Mouse (Mus musculus): ENCODE measurements around the gene Per3. TPM values are rescaled to one million over a fixed set of nuclear protein-coding genes. Genes with fewer than 3 reads are reported as not detected.
A peak's percentile ranks its signal among the peaks of the same experiment; 100 is the strongest.
"Not testable (repeated sequence)": the region's sequence is repeated elsewhere in the genome, so short reads cannot be mapped to it uniquely, and the experiment has no call there.

Gene Per3
- polyA plus RNA-seq, 1 experiment from 2014 or later = 5.2 TPM

DNA sequence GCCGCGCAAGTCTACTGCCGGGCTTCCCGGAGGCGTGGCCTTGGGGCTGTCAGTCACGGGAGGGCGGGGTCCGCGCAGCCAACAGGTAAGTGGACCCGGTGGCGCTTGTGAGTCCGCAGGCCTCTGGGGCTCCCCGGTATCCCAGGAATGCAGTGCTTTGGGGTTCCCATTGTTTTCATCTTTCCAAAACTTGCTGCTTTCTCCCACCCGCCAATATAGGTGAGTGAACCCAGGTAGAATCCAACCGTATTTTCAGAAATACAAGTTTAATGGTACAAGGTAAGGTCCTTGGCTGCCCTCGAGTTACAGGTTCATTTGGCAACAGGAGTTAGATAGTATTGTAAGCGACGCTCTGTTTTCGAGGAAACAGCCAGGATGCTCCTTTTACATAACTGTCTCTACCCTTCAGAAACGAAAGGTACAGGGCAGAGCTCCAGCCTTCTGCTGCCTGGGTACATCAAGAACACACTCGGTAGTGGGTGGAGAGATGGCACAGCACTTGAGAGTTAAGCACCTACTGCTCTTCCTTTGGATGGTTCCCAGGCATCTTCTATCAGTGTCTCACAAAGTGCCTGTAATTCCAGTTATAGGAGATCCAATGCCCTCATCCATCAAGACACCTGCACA lies 592 bp upstream of the Per3 start:
- peak overlapping the region; percentile 19; the same call in 1 of the 2 replicates for H3K9ac ChIP-seq (ENCODE audit: low read depth, low read length)
- H3K9me3 ChIP-seq (ENCODE audit: control insufficient read depth, low read length) = no peaks in the 10 kb centered on the region
- peak overlapping the region; percentile 93 for H3K4me2 ChIP-seq (replicated peaks; ENCODE audit: low read depth, low read length)
- DNase-seq (ENCODE audit: low spot score) (no peak), ATAC-seq (ENCODE audit: low FRiP score) (no peak)
- peaks cover 3% of the 10 kb centered on the region; the same call in 1 of the 2 replicates for H3K4me1 ChIP-seq (replicated peaks; ENCODE audit: control insufficient read depth, insufficient read depth, low read length)
- WGBS = 4% methylated on average over 20 of the region's 21 CpGs
- H3K27me3 ChIP-seq (ENCODE audit: control insufficient read depth, insufficient read depth, low read length) = no peaks in the 10 kb centered on the region
- H3K27ac ChIP-seq (ENCODE audit: low read depth, low read length) = no peak overlapping the region
- H3K36me3 ChIP-seq (ENCODE audit: control insufficient read depth, insufficient read depth, low read length) = 0 out of 2 replicates have a peak, but pooled peaks cover 3% of the 10 kb centered on the region
- H3K4me3 ChIP-seq (ENCODE audit: low read depth, low read length) = peak overlapping the region; percentile 44

DNA sequence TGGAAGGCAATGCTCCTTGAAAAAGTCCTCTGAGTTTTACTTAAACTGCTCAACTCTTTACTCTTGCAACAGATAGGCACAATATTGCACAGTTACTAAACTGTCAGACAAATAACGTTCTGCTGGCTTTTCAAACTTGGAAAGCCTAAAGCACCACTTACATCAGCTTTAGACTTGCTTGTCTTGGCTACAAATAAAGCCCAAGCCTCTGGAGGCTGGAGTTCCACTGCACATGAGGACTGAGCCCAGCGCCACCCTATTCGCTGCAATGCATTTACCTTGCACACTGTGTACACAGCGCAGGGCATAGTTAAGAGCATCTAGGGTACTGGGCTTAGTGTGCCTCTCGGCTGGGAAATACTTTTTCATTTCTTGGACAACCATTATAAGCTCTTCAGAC lies 1.2 kb downstream of the Per3 start:
- ATAC-seq (ENCODE audit: low FRiP score) = no peak

DNA sequence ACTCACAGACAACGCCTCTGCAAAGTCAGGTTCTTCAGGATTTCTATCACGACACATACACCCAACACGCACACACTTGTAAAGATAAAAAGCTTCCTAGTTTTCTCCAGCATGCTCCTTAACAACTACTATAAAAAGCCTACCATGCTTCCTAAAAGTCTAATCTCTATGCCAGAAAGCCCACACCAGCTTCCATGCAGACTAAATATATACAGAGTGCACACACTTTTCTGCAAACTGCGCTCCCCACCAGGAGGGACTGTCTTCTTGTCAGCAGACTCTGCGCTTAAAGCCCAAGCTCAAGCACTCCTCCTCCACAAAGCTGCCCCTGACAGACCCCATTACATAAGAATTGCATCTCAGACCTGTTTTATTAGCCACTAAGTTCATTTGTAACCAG lies 3.0 kb downstream of the Per3 start:
- Histone ChIP-seq H3K36me3 (ENCODE audit: control insufficient read depth, insufficient read depth, low read length) (no peaks in the 10 kb centered on the region), H3K27ac (ENCODE audit: low read depth, low read length) (no peak overlapping the region), H3K27me3 (ENCODE audit: control insufficient read depth, insufficient read depth, low read length) (no peaks in the 10 kb centered on the region), H3K9ac (ENCODE audit: low read depth, low read length) (no peak overlapping the region), H3K9me3 (ENCODE audit: control insufficient read depth, low read length) (no peaks in the 10 kb centered on the region), H3K4me2 (replicated peaks; ENCODE audit: low read depth, low read length) (no peak overlapping the region), H3K4me3 (ENCODE audit: low read depth, low read length) (no peak overlapping the region), H3K4me1 (replicated peaks; ENCODE audit: control insufficient read depth, insufficient read depth, low read length) (peaks cover 3% of the 10 kb centered on the region; the same call in 1 of the 2 replicates)
- DNase-seq (ENCODE audit: low spot score) = no peak
- ATAC-seq (ENCODE audit: low FRiP score) = no peak
- 92% methylated on average over 5 of the region's 5 CpGs for WGBS

More for the DNA sequence above, 1.2 kb downstream of the Per3 start:
- H3K9ac ChIP-seq (ENCODE audit: low read depth, low read length) = no peak overlapping the region
- no peak overlapping the region for H3K4me3 ChIP-seq (ENCODE audit: low read depth, low read length)
- H3K27ac ChIP-seq (ENCODE audit: low read depth, low read length) = no peak overlapping the region
- DNase-seq (ENCODE audit: low spot score) = peak; percentile 8
- H3K4me1 ChIP-seq (replicated peaks; ENCODE audit: control insufficient read depth, insufficient read depth, low read length) = peaks cover 3% of the 10 kb centered on the region; the same call in 1 of the 2 replicates
- H3K4me2 ChIP-seq (replicated peaks; ENCODE audit: low read depth, low read length) = no peak overlapping the region
- H3K9me3 ChIP-seq (ENCODE audit: control insufficient read depth, low read length) = no peaks in the 10 kb centered on the region
- 0 out of 2 replicates have a peak, but pooled peaks cover 3% of the 10 kb centered on the region for H3K36me3 ChIP-seq (ENCODE audit: control insufficient read depth, insufficient read depth, low read length)
- WGBS = 57% methylated on average over 5 of the region's 5 CpGs
- no peaks in the 10 kb centered on the region for H3K27me3 ChIP-seq (ENCODE audit: control insufficient read depth, insufficient read depth, low read length)

DNA sequence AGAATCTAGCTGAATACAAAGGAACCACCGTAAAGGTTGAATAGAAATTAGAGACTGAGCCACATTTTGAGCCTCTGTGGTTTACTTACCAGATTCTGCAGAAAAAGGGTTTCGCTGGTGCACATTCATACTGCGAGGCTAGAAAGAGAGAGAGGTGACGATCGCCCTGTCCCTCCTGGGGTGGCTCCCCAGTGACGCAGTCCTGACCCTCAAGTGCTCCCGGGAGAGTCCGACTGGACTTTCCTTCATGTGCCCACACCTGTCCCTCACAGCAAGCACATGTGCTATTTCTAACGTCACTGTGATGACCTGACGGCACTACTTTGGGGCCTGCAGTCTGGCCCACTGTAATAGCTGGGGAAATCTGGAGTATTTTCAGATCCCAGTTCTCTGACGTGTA lies 6.7 kb downstream of the Per3 start:
- WGBS = 92% methylated on average over 11 of the region's 11 CpGs
- no peak overlapping the region for H3K27ac ChIP-seq (ENCODE audit: low read depth, low read length)
- H3K27me3 ChIP-seq (ENCODE audit: control insufficient read depth, insufficient read depth, low read length) = no peaks in the 10 kb centered on the region
- ATAC-seq (ENCODE audit: low FRiP score) = no peak
- H3K36me3 ChIP-seq (ENCODE audit: control insufficient read depth, insufficient read depth, low read length) = no peaks in the 10 kb centered on the region
- no peak overlapping the region for H3K9ac ChIP-seq (ENCODE audit: low read depth, low read length)
- DNase-seq (ENCODE audit: low spot score) = no peak
- H3K4me1 ChIP-seq (replicated peaks; ENCODE audit: control insufficient read depth, insufficient read depth, low read length) = no peaks in the 10 kb centered on the region
- H3K9me3 ChIP-seq (ENCODE audit: control insufficient read depth, low read length) = no peaks in the 10 kb centered on the region
- no peak overlapping the region for H3K4me3 ChIP-seq (ENCODE audit: low read depth, low read length)
- H3K4me2 ChIP-seq (replicated peaks; ENCODE audit: low read depth, low read length) = no peak overlapping the region

DNA sequence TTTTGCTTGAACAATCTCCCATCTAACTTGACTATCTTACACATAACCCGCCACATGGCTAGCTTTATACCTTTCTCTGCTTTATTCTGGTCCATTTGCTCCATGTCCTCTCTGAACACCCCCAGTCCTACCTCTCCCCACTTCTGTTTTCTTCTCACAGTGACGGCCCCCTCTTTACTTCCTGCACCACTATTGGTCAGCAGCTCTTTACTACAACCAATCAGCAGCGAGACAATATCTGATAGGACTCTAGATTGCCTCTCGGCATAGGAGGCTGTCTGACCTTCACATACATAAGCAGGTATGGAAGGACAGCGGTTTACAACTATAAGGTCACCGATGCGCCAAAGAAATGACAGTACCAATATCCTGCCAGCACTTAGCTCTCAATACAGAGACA lies 7.9 kb downstream of the Per3 start:
- Histone ChIP-seq H3K4me3 (ENCODE audit: low read depth, low read length) (no peak overlapping the region), H3K9ac (ENCODE audit: low read depth, low read length) (no peak overlapping the region), H3K4me2 (replicated peaks; ENCODE audit: low read depth, low read length) (no peak overlapping the region), H3K4me1 (replicated peaks; ENCODE audit: control insufficient read depth, insufficient read depth, low read length) (no peaks in the 10 kb centered on the region), H3K27me3 (ENCODE audit: control insufficient read depth, insufficient read depth, low read length) (no peaks in the 10 kb centered on the region), H3K36me3 (ENCODE audit: control insufficient read depth, insufficient read depth, low read length) (no peaks in the 10 kb centered on the region), H3K27ac (ENCODE audit: low read depth, low read length) (no peak overlapping the region), H3K9me3 (ENCODE audit: control insufficient read depth, low read length) (no peaks in the 10 kb centered on the region)
- DNase-seq (ENCODE audit: low spot score) (no peak), ATAC-seq (ENCODE audit: low FRiP score) (no peak)
- 90% methylated on average over 7 of the region's 7 CpGs for WGBS

DNA sequence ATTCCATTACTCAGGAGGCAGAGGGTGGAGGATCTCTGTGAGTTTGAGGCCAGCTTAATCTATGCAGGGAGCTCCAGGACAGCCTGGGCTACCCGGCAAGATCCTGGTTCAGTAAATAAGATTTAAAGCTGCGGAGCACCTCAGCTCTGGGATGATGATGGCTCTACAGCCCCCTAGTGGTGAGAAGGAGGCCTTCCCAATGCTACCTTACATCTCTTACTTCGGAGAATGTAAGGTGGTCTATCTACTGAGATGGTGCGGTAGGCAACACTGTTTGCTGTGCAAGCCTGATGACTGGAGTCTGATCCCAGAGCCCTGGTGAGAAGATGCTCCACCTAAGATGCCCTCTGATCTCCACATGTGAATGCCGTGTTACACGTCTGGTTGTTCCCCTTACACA lies 17.5 kb downstream of the Per3 start:
- H3K4me1 ChIP-seq (replicated peaks; ENCODE audit: control insufficient read depth, insufficient read depth, low read length) = no peaks in the 10 kb centered on the region
- H3K27ac ChIP-seq (ENCODE audit: low read depth, low read length) = no peak overlapping the region
- H3K9me3 ChIP-seq (ENCODE audit: control insufficient read depth, low read length) = no peaks in the 10 kb centered on the region
- DNase-seq (ENCODE audit: low spot score) = peak; percentile 64
- H3K9ac ChIP-seq (ENCODE audit: low read depth, low read length) = no peak overlapping the region
- ATAC-seq (ENCODE audit: low FRiP score) = no peak
- no peaks in the 10 kb centered on the region for H3K27me3 ChIP-seq (ENCODE audit: control insufficient read depth, insufficient read depth, low read length)
- no peaks in the 10 kb centered on the region for H3K36me3 ChIP-seq (ENCODE audit: control insufficient read depth, insufficient read depth, low read length)
- 58% methylated on average over 6 of the region's 6 CpGs for WGBS
- H3K4me3 ChIP-seq (ENCODE audit: low read depth, low read length) = no peak overlapping the region
- no peak overlapping the region for H3K4me2 ChIP-seq (replicated peaks; ENCODE audit: low read depth, low read length)

DNA sequence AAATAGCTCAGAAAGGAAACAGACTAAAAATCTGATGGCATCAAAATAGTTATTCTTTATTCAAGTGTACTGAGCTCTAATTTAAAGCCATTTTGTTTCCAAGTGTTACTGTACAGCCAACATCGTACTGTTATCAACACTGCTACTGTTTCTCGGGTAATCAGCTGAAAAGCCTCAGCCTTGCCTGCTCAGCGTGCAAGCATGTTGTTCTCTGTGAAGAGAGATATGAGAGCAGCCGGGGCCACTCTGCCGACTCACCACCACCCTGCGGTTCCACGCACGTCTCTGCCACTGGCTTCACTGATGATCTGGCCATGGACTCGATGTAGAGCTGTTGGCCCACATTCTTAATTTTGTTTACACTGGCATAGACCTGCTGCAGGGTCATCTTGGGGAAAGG lies 20.3 kb downstream of the Per3 start:
- H3K36me3 ChIP-seq (ENCODE audit: control insufficient read depth, insufficient read depth, low read length) = no peaks in the 10 kb centered on the region
- no peaks in the 10 kb centered on the region for H3K27me3 ChIP-seq (ENCODE audit: control insufficient read depth, insufficient read depth, low read length)
- H3K27ac ChIP-seq (ENCODE audit: low read depth, low read length) = no peak overlapping the region
- no peak for ATAC-seq (ENCODE audit: low FRiP score)
- 89% methylated on average over 9 of the region's 9 CpGs for WGBS
- H3K4me3 ChIP-seq (ENCODE audit: low read depth, low read length) = no peak overlapping the region
- H3K4me2 ChIP-seq (replicated peaks; ENCODE audit: low read depth, low read length) = no peak overlapping the region
- DNase-seq (ENCODE audit: low spot score) = no peak
- no peak overlapping the region for H3K9ac ChIP-seq (ENCODE audit: low read depth, low read length)
- H3K9me3 ChIP-seq (ENCODE audit: control insufficient read depth, low read length) = no peaks in the 10 kb centered on the region
- no peaks in the 10 kb centered on the region for H3K4me1 ChIP-seq (replicated peaks; ENCODE audit: control insufficient read depth, insufficient read depth, low read length)

DNA sequence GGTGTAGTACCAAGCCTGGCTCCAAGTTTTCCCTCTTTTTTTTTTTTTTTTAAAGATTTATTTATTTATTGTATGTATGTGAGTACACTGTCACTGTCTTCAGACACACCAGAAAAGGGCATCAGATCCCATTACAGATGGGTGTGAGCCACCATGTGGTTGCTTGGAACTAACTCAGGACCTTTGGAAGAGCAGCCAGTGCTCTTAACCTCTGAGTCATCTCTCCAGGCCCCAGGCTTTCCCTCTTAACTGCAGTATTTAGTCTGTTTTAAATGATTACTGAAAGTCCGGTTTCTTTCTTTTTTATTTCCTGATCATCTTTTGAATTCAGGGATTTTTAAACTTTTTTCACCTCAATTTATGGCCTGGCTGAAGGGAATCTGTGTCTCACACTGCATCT lies 27.1 kb downstream of the Per3 start:
- H3K27ac ChIP-seq (ENCODE audit: low read depth, low read length); ATAC-seq (ENCODE audit: low FRiP score); DNase-seq (ENCODE audit: low spot score); H3K27me3 ChIP-seq (ENCODE audit: control insufficient read depth, insufficient read depth, low read length); H3K9me3 ChIP-seq (ENCODE audit: control insufficient read depth, low read length); H3K4me1 ChIP-seq (replicated peaks; ENCODE audit: control insufficient read depth, insufficient read depth, low read length); H3K36me3 ChIP-seq (ENCODE audit: control insufficient read depth, insufficient read depth, low read length); H3K9ac ChIP-seq (ENCODE audit: low read depth, low read length); H3K4me3 ChIP-seq (ENCODE audit: low read depth, low read length); H3K4me2 ChIP-seq (replicated peaks; ENCODE audit: low read depth, low read length): not testable (repeated sequence)
- 93% methylated on average over 1 of the region's 1 CpGs for WGBS

DNA sequence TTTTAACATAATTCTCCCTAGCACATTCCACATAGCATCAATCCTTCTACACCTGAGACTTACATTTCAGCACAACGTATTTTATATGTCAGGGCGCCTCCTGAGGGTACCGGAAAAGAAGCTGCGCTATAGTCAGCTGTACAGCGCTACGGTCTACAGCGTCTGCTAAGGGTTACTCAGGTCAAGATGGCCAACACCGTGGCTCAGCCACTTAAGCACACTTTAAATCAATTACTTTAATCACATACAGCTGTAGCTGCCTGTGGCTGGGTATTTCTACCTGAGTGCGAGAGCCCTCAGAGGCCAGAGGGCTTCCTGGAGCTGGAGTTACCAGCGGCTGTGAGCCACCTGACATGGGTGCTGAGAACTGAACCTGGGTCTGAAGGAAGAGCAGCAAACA lies 28.5 kb downstream of the Per3 start:
- H3K9ac ChIP-seq (ENCODE audit: low read depth, low read length) = no peak overlapping the region
- H3K4me3 ChIP-seq (ENCODE audit: low read depth, low read length) = no peak overlapping the region
- H3K36me3 ChIP-seq (ENCODE audit: control insufficient read depth, insufficient read depth, low read length) = no peaks in the 10 kb centered on the region
- WGBS = 84% methylated on average over 10 of the region's 10 CpGs
- H3K27me3 ChIP-seq (ENCODE audit: control insufficient read depth, insufficient read depth, low read length) = no peaks in the 10 kb centered on the region
- no peaks in the 10 kb centered on the region for H3K4me1 ChIP-seq (replicated peaks; ENCODE audit: control insufficient read depth, insufficient read depth, low read length)
- ATAC-seq (ENCODE audit: low FRiP score) (no peak), DNase-seq (ENCODE audit: low spot score) (no peak)
- H3K9me3 ChIP-seq (ENCODE audit: control insufficient read depth, low read length) = no peaks in the 10 kb centered on the region
- no peak overlapping the region for H3K27ac ChIP-seq (ENCODE audit: low read depth, low read length)
- H3K4me2 ChIP-seq (replicated peaks; ENCODE audit: low read depth, low read length) = no peak overlapping the region
